Mouse (Mus musculus): ENCODE measurements around the gene Crlf3. TPM values are rescaled to one million over a fixed set of nuclear protein-coding genes. Genes with fewer than 3 reads are reported as not detected.
A peak's percentile ranks its signal among the peaks of the same experiment; 100 is the strongest.

Gene Crlf3
- polyA plus RNA-seq (2017; shearing (Covaris generic)) = 100 to 1,000 TPM; 125 to 169 TPM

- ATAC-seq = peak; percentile 74
Observed at GRCm38 (mm10) chr11:80080826-80081728, at the start of gene Crlf3. TSS of gene Crlf3 (minus strand) at chr11:80080991.

GRCm38 (mm10) chr11:80116411-80116810, 35.6 kb upstream of the Crlf3 start:
- ATAC-seq = no peak

GRCm38 (mm10) chr11:80104407-80104806, 23.6 kb upstream of the Crlf3 start:
- ATAC-seq = no peak

GRCm38 (mm10) chr11:80101298-80101697, 20.5 kb upstream of the Crlf3 start:
- no peak for ATAC-seq

- ATAC-seq = no peak
Observed at GRCm38 (mm10) chr11:80098444-80099056, 17.8 kb upstream of the Crlf3 start.

GRCm38 (mm10) chr11:80090555-80091164, 9.9 kb upstream of the Crlf3 start:
- ATAC-seq = no peak

- no peak for ATAC-seq
Observed at GRCm38 (mm10) chr11:80089817-80090214, 9.0 kb upstream of the Crlf3 start.

- ATAC-seq = peak; percentile 62
Observed at GRCm38 (mm10) chr11:80088917-80089816, 8.4 kb upstream of the Crlf3 start, which contains the start of gene Atad5. TSS of gene Atad5 (plus strand) at chr11:80089400.

- ATAC-seq = peak; percentile 74
Observed at GRCm38 (mm10) chr11:80086844-80087243, 6.1 kb upstream of the Crlf3 start.

GRCm38 (mm10) chr11:80085356-80086055, 4.7 kb upstream of the Crlf3 start:
- no peak for ATAC-seq

- ATAC-seq = no peak
Observed at GRCm38 (mm10) chr11:80081786-80082319, 1.1 kb upstream of the Crlf3 start.

GRCm38 (mm10) chr11:80080381-80080825, 388 bp downstream of the Crlf3 start:
- ATAC-seq = peak; percentile 2

GRCm38 (mm10) chr11:80079751-80080150, 1.0 kb downstream of the Crlf3 start:
- no peak for ATAC-seq

- ATAC-seq = no peak
Observed at GRCm38 (mm10) chr11:80078831-80079230, 2.0 kb downstream of the Crlf3 start.

GRCm38 (mm10) chr11:80077784-80078545, 2.8 kb downstream of the Crlf3 start:
- ATAC-seq = peak; percentile 19

GRCm38 (mm10) chr11:80075608-80076277, 5.0 kb downstream of the Crlf3 start:
- ATAC-seq = peak; percentile 41

- ATAC-seq = peak; percentile 31
Observed at GRCm38 (mm10) chr11:80072365-80072764, 8.4 kb downstream of the Crlf3 start.

- ATAC-seq = no peak
Observed at GRCm38 (mm10) chr11:80071039-80071438, 9.8 kb downstream of the Crlf3 start.

- no peak for ATAC-seq
Observed at GRCm38 (mm10) chr11:80069815-80070214, 11.0 kb downstream of the Crlf3 start.

- ATAC-seq = peak; percentile 61
Observed at GRCm38 (mm10) chr11:80067558-80067957, 13.2 kb downstream of the Crlf3 start.
